Mouse (Mus musculus) myocyte (in vitro differentiated cells): ENCODE measurements around the gene Cldn9.

Experiments used
- MAX ChIP-seq: IDR thresholded peaks from one replicate; pipeline ENCODE4 v1.6.1; 2011; ENCODE audit warnings: low read depth, mild to moderate bottlenecking, control low read depth
- MYOD1 ChIP-seq, 3 experiments: IDR thresholded peaks; one replicate each; pipeline ENCODE4 v1.6.1; 2011; ENCODE audit warnings: control low read depth in 2 of 3, low read depth in 2 of 3, mild to moderate bottlenecking in 2 of 3, moderate library complexity in 1 of 3; ENCODE audit not compliant: insufficient read length in 2 of 3, control insufficient read depth in 1 of 3
- POLR2A ChIP-seq: IDR thresholded peaks from one replicate; pipeline ENCODE4 v1.6.1; 2011; ENCODE audit warnings: low read depth, mild to moderate bottlenecking, control low read depth, moderate library complexity; ENCODE audit not compliant: insufficient read length
- TCF12 ChIP-seq: IDR thresholded peaks from one replicate; pipeline ENCODE4 v1.6.1; 2011; ENCODE audit warnings: mild to moderate bottlenecking, control low read depth; ENCODE audit not compliant: poor library complexity, insufficient read depth, severe bottlenecking
- USF1 ChIP-seq: IDR thresholded peaks from one replicate; pipeline ENCODE4 v1.6.1; 2011; ENCODE audit warnings: low read depth, mild to moderate bottlenecking, control low read depth, moderate library complexity

GRCm38 (mm10) chr17:23670516-23671074 is 13.2 kb downstream of the Cldn9 start:
- TF ChIP-seq POLR2A (no peak), MYOD1 (IDR thresholded peaks at IDR 0.05; ENCODE audit: control insufficient read depth in 1 of 3, insufficient read length in 2 of 3, low read depth in 2 of 3) (no peak), TCF12 (no peak), USF1 (no peak), MAX (no peak)
